ENCODE assay signal across 10 mouse cellular contexts in genomic region chr11:47883545-47883944, GRCm38 (mm10).
"Had no signal": no experiment of that assay in that cellular context is flagged by ENCODE, and none has a peak within 500 bp of the region (broad histone marks: within the 10 kb centered on the region; RNA-seq: fewer than 3 reads in every experiment).

No protein-coding gene starts in this region.

- H3K27ac ChIP-seq: limb, embryonic 13.5 days; liver, embryonic 14.5 days; midbrain, embryonic 12.5 days had no signal

- H3K9ac ChIP-seq: limb, embryonic 13.5 days; liver, embryonic 14.5 days; midbrain, embryonic 12.5 days had no signal

- H3K36me3 ChIP-seq: limb, embryonic 13.5 days; midbrain, embryonic 12.5 days had no signal

- DNase-seq: kidney, adult 18-20 months; kidney, postnatal 10 days; kidney, postnatal 4 days; left cerebral cortex, postnatal 4 days; lung, adult 18-20 months; right cerebral cortex, postnatal 14 days; thymus, postnatal 36 days had no signal

- H3K4me2 ChIP-seq: limb, embryonic 13.5 days; midbrain, embryonic 12.5 days had no signal

- H3K27me3 ChIP-seq: limb, embryonic 13.5 days; midbrain, embryonic 12.5 days had no signal

- H3K4me1 ChIP-seq: limb, embryonic 13.5 days; midbrain, embryonic 12.5 days had no signal

- H3K9me3 ChIP-seq: limb, embryonic 13.5 days; midbrain, embryonic 12.5 days had no signal

- H3K4me3 ChIP-seq: limb, embryonic 13.5 days; midbrain, embryonic 12.5 days had no signal
